Mouse (Mus musculus): ENCODE data around the gene Hsf2bp.

- TF ChIP-seq CTCF (IDR thresholded peaks at IDR 0.05; ENCODE audit: low read depth, low read length) (no peak), POLR2A (IDR thresholded peaks at IDR 0.05; ENCODE audit: borderline replicate concordance, low read depth, low read length) (no peak)
Observed at GRCm38 (mm10) chr17:31941616-31942015, 94.5 kb downstream of the Hsf2bp start.

Measured in bone marrow macrophage, adult 2 months (primary cell).